Mouse (Mus musculus) myocyte (in vitro differentiated cells): ENCODE results near the gene A930017K11Rik.

ENCODE experiments used
- CEBPB ChIP-seq: IDR thresholded peaks from 2 replicates; pipeline ENCODE4 v1.6.1; 2011; ENCODE audit warnings: mild to moderate bottlenecking, moderate library complexity; ENCODE audit not compliant: poor library complexity, insufficient read depth, severe bottlenecking
- E2F4 ChIP-seq: IDR thresholded peaks from one replicate; pipeline ENCODE4 v1.6.1; 2011; ENCODE audit warnings: mild to moderate bottlenecking, control low read depth, moderate library complexity; ENCODE audit not compliant: insufficient read depth
- MAX ChIP-seq: IDR thresholded peaks from one replicate; pipeline ENCODE4 v1.6.1; 2011; ENCODE audit warnings: low read depth, mild to moderate bottlenecking, control low read depth
- MYOD1 ChIP-seq, 3 experiments: IDR thresholded peaks; one replicate each; pipeline ENCODE4 v1.6.1; 2011; ENCODE audit warnings: control low read depth in 2 of 3, low read depth in 2 of 3, mild to moderate bottlenecking in 2 of 3, moderate library complexity in 1 of 3; ENCODE audit not compliant: insufficient read length in 2 of 3, control insufficient read depth in 1 of 3
- MYOG ChIP-seq, 3 experiments: IDR thresholded peaks; one replicate each; pipeline ENCODE4 v1.6.1; 2011; ENCODE audit warnings: control low read depth in 2 of 3, low read depth in 2 of 3, mild to moderate bottlenecking in 2 of 3; ENCODE audit not compliant: insufficient read length in 2 of 3, control insufficient read depth in 1 of 3, insufficient read depth in 1 of 3
- POLR2A ChIP-seq: IDR thresholded peaks from one replicate; pipeline ENCODE4 v1.6.1; 2011; ENCODE audit warnings: low read depth, mild to moderate bottlenecking, control low read depth, moderate library complexity; ENCODE audit not compliant: insufficient read length
- POLR2AphosphoS2 ChIP-seq: IDR thresholded peaks from one replicate; pipeline ENCODE4 v1.6.1; 2011; ENCODE audit warnings: low read depth, control low read depth; ENCODE audit not compliant: insufficient read length
- REST ChIP-seq: IDR thresholded peaks from one replicate; pipeline ENCODE4 v1.6.1; 2011; ENCODE audit warnings: mild to moderate bottlenecking, control low read depth, moderate library complexity; ENCODE audit not compliant: insufficient read depth, insufficient read length
- SRF ChIP-seq: IDR thresholded peaks from one replicate; pipeline ENCODE4 v1.6.1; 2011; ENCODE audit warnings: low read depth; ENCODE audit not compliant: control insufficient read depth, insufficient read length
- TCF12 ChIP-seq: IDR thresholded peaks from one replicate; pipeline ENCODE4 v1.6.1; 2011; ENCODE audit warnings: mild to moderate bottlenecking, control low read depth; ENCODE audit not compliant: poor library complexity, insufficient read depth, severe bottlenecking
- TCF3 ChIP-seq: IDR thresholded peaks from one replicate; pipeline ENCODE4 v1.6.1; 2011; ENCODE audit warnings: low read depth, control low read depth; ENCODE audit not compliant: insufficient read length
- USF1 ChIP-seq: IDR thresholded peaks from one replicate; pipeline ENCODE4 v1.6.1; 2011; ENCODE audit warnings: low read depth, mild to moderate bottlenecking, control low read depth, moderate library complexity

- TF ChIP-seq POLR2A: no peak
- no peak for TF ChIP-seq MAX
- TF ChIP-seq POLR2AphosphoS2: no peak
- TF ChIP-seq REST: no peak
- TF ChIP-seq MYOG (IDR thresholded peaks at IDR 0.05; ENCODE audit: control insufficient read depth in 1 of 3, insufficient read depth in 1 of 3, insufficient read length in 2 of 3, low read depth in 2 of 3): no peak
- TF ChIP-seq TCF12: no peak
- TF ChIP-seq E2F4: no peak
- no peak for TF ChIP-seq USF1
- TF ChIP-seq MYOD1 (IDR thresholded peaks at IDR 0.05; ENCODE audit: control insufficient read depth in 1 of 3, insufficient read length in 2 of 3, low read depth in 2 of 3): no peak
- no peak for TF ChIP-seq CEBPB
- TF ChIP-seq SRF: no peak
- no peak for TF ChIP-seq TCF3
Observed at GRCm38 (mm10) chr17:25946891-25947290, 5.5 kb downstream of the A930017K11Rik start.
